Mouse (Mus musculus) MN1 (cell line): ENCODE results near the gene Fam162a.
"Not testable (repeated sequence)": the region's sequence is repeated elsewhere in the genome, so short reads cannot be mapped to it uniquely, and the experiment has no call there.

Source experiments
- DNase-seq: peaks from one replicate; pipeline ENCODE4 v3.0.0-alpha.2; 2016; ENCODE audit warnings: low spot score

Gene Fam162a

DNA sequence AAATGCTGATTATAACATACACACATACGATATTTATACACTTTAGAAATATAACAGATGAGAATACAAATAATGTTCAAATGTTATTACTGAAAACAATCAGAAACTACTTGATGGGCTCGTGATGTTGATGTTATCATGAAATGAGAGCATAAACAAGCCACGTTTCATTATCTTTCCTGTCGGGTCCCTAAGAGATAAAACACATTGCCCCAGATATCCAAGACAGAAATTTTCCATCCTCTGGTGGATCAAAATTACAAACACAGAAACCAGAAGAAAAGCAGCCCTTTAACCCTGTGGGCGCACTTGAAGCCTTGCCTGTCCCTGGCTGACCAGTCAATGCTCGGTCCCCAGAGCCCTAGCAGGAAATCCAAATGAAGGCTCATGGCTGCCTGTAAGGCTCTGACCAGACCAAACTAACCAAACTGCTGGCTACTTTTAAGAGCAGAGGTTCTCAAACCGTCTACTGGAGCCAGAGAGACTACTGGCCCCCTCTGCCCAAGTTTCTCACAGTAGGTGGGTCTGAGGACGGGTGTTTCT, 13.4 kb downstream of the Fam162a start:
- peak; percentile 33 for DNase-seq

DNA sequence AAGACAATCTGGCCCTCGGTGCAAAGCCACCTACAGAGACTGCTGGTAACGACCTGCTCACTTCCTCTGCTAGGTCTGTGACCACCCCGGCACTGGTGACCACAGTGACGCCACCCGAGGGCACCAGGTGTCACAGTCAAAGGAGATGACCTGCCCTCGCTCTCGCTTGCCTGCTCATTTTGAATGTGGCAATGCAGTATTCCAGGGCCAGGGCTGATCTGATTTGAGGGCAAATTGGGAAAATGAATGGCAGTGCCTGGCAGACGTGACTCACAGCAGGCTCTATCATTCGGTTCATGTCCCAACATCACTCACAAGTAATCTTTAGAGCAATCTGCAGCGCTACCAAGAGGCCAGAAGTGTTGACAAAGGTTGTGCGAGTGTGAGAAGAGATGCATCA, 15.0 kb downstream of the Fam162a start:
- DNase-seq = peak; percentile 56

DNA sequence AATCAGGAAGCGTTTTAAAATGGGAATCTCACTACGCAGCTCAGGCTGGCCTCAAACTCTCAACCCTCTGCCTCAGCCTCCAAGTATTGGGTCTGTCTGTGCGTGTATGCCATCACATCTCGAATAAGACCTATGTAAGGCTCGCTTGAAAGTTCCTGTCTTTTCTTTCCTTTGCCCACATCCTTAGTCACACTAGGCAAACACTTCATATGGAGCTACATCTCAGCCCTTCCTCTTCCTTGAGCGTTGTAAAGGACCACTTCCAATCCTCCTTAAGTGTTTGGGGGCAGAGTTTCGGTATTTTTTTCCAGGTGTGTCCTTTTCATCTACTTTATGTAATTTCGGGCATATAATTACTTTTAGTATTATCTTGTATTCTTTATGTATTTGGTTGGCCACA, 16.5 kb downstream of the Fam162a start:
- no peak for DNase-seq

DNA sequence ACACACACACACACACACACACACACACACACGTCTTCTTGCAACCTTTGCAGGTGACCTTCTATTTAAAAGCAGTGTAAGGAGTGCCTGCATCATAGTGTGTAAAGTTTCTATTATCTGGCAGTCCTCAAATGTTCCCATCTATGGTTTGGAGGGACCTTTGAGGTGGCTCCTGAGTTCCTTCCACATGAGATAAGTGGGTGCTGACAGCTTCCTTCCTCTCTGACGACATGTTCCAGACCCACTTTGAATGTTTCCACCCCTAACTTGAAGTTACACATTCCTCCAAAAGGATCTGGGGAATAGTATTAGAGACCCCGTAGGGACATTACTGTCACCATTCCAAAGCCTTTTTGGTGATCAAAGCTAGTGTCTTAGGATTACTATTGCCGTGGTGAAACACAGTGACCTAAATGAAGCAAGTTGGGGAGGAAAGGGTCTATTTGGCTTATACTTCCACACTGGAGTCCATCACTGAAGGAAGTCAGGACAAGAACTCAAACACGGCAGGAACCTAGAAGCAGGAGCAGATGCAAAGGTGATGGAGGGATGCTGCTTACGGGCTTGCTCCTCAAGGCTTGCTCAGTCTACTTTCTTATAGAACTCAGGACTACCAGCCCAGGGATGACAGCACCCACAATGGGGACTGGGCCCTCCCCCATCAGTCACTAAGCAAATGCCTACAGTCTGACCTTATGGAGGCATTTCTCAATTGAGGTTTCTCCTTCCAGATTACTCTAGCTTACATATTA, 17.7 kb downstream of the Fam162a start:
- no peak for DNase-seq

DNA sequence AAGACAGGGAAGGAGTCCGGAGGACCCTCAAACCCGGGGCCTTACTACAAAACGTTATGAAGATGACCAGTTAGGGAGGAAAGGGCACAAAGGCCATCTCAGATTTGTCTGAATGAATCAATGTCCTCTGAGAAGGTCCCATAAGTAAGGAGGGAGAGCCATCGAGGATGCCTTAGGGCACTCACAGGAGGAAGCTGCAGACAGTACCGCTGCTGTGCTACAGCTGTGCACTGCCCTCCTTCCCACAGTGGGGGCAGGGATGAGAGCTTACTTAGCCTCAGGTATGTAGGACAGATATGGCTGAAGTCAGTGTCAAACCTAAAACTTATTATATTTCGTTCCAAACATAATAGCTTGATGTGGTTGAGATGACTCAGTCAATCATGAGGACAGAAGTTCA, 19.9 kb downstream of the Fam162a start:
- no peak for DNase-seq

DNA sequence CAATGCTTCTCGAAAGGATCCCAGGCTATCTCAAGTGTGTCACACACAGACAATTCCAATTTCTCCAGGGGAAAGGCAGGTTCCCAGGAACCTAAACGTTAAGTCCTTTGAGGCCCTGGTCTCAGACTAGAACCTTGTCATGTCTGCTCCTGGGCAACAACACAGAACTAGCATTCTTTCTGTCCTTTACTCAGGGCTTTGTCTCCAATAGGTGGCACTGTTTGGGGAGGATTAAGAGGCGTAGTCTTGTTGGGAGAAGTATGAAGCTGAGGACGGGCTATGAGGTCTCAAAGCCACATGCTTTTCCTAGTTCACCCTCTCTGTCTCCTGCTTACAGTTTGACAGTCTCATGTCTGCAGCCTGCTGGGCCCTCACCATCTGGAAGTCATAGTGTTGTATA, 23.9 kb downstream of the Fam162a start:
- no peak for DNase-seq

DNA sequence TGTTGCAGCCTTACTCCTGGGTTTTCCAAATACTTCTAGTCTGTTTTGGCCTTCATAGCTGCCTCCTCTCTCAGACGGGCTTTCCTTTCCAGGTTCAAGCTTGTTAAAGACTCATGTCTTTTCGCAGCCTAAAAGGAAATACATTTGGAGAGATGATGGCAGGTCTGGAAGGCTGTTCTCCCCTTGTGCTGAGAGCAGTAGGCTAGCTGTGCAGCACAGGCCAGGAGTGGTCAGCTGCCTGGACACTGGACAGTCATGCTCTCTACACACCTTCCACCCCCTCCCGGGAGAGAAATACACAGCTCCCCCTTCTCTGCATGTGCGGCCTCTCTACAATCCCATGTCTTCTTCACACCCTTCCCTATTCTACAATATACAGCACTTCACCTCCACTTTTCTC, 27.4 kb downstream of the Fam162a start:
- DNase-seq = no peak

DNA sequence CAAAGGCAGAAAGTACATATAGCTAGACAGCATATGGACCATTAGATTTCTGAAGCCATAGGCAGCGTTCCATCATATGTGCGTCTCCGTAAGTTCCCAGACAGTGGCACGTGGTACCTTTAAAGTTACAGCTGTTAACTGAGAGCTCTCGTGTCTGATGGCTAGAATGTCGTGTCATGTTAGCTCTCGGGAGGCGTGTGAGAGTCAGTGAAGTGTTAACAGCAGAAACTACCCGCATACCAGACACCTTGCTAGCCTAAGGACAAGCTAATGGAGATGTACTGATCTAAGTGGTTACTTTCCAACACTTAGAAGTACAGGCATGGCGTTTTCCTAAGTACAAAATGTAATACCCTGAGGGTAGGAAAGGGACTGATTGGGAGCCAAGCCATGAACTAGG, 28.3 kb downstream of the Fam162a start:
- no peak for DNase-seq

DNA sequence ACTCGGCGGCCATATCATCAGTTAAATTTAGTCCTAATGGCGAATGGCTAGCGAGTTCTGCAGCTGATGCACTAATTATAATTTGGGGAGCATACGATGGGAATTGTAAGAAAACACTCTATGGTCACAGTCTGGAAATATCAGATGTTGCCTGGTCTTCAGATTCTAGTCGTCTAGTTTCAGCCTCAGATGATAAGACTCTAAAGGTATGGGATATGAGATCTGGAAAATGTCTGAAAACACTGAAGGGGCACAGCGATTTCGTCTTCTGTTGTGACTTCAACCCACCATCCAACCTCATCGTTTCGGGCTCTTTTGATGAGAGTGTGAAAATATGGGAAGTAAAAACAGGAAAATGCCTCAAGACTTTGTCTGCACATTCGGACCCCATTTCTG, 29.8 kb downstream of the Fam162a start:
- DNase-seq = no peak

DNA sequence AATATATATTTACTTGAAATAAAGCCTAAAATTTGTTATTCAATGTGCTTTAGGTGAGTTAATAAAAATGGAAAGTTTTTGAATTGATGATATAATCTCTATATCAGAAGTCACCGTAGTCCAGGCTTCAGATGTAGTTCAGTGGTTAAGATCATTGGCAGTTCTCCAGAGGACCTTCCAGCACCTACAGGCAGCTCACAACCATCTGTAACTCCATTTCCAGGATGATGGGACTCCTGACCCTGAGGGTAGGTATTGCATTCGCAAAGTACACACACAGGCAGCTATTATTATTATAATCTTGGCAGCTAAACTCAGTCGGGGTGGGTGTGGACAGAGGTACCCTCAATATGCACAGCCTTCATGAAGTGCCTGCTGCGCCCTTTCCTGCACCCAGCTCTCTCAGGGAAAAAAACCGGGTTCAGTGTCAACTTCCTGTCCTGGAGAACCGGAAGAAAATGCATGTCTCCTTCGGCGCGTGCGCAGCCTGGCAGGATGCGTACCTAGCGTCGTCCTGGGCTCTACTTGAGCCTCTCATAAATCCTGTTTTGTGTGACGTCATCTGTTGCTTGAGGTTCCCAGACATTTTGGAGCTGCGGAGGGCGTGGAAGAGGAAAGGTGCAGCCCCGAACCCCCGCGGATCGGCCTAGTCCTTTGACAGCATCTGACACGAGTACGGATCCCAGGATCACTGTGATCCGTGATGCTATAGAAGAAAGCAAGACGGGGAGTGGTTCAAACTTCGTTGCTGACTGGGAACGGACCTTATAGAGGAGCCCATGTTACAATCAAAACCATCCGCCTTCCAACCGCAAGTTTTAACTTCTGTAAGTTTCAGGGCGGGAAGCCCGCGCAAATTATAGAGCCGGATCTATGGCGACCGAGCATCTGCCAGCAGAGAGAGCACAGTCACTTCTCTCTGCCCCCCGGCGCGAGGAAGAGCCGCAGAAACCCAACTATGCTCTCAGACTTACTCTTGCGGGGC, 30.5 kb downstream of the Fam162a start, which contains the start of gene Wdr5b:
TSS of gene Wdr5b (plus strand) at position 551 of the 985 bp plus-strand sequence.
- DNase-seq = peak; percentile 95

DNA sequence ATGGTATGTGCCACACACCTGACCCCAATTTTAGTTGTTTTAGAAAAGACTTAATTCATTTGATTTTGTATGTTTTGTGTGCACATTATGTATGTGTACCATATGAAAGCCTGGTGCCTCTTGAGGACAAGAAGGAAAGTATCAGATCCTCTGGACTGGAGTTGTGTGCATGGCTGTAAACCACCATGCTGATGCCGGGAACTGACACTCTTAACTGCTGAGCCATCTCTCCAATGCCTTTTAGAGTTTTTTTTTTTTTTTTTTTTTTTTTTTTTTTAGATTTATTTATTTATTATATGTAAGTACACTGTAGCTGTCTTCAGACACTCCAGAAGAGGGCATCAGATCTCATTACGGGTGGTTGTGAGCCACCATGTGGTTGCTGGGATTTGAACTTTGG, 43.3 kb downstream of the Fam162a start:
- not testable (repeated sequence) for DNase-seq

DNA sequence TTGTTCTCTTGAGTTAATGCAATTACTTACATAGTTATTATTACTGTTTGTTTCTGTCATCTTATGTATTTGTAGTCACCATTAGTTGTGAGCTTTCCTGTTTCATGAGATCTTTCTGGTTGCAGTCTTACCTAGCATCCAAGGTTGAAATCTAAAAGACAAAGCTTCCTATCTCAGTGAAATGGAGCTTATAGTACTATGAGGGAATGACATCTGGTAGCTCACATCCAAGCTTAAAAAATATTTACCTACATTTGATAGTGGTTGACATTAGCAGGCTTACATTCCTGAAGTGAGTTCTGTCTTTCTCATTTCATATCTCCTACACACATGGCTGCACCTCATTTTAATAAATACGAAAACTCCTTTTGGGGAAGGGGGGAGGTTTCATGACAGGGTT, 55.1 kb downstream of the Fam162a start:
- no peak for DNase-seq

DNA sequence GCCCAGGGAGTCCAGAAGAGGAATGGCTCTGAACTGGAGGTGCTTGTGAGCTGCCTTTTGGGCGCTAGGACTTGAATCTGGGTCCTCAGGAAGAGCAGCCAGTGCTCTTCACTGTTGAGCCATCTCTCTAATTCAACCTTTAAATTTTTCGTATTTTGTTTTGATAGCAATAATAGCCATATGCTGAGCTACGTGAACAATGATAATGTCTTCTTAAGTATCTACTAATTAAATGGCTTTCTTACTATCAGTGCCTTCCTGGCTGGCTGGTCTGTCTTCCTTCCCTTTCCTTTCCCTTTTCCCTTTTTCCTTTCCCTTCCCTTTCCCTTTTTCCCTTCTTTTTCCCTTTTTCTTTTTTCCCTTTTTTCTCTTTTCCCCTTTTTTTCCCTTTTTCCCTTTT, 63.0 kb downstream of the Fam162a start:
- no peak for DNase-seq

DNA sequence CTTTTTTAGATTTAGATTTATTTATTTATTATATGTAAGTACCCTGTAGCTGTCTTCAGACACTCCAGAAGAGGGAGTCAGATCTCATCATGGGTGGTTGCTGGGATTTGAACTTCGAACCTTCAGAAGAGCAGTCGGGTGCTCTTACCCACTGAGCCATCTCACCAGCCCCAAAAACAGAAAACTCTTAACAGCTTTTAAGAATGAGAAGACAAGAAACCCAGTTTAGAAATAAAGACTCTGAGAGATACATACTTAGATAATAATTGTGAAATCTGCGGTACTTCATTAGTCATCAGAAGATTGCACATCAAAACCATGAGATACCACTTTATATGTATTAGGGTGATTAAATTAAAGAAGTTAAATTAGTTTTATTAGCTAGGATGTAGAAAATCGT, 72.5 kb downstream of the Fam162a start:
- not testable (repeated sequence) for DNase-seq
